Mouse (Mus musculus): ENCODE measurements around the gene Pef1. TPM values are rescaled to one million over a fixed set of nuclear protein-coding genes. Genes with fewer than 3 reads are reported as not detected.

Pef1 gene
- polyA plus RNA-seq, 1 experiment from 2014 or later, result 68.6 TPM

GRCm38 (mm10) chr4:130107065-130107443 is 4.7 kb downstream of the Pef1 start:
- peak overlapping the region; percentile 71; the same call in 1 of the 2 replicates for H3K27ac ChIP-seq (replicated peaks; ENCODE audit: low read depth, low read length)
- 12% methylated on average over 14 of the region's 14 CpGs for whole genome bisulfite sequencing
- peaks cover 17% of the 10 kb centered on the region for H3K4me1 ChIP-seq (ENCODE audit: control insufficient read depth, insufficient read depth, low read length)
- peak; percentile 56 for ATAC-seq (ENCODE audit: low read depth)
- H3K36me3 ChIP-seq (ENCODE audit: control insufficient read depth, insufficient read depth, low read length), result no peaks in the 10 kb centered on the region
- H3K27me3 ChIP-seq (replicated peaks; ENCODE audit: control insufficient read depth, insufficient read depth, low read length), result no peaks in the 10 kb centered on the region
- H3K9me3 ChIP-seq (ENCODE audit: control insufficient read depth, low read length), result 0 out of 2 replicates have a peak, but pooled peaks cover 4% of the 10 kb centered on the region
- DNase-seq (ENCODE audit: low spot score), result no peak
- peak overlapping the region; percentile 77 for H3K4me3 ChIP-seq (ENCODE audit: low read depth, low read length)
- 0 out of 2 replicates have a peak overlapping the region, but pooled peaks have one; percentile 32 for H3K9ac ChIP-seq (ENCODE audit: low read depth, low read length)
- H3K4me2 ChIP-seq (ENCODE audit: low read depth, low read length), result peak overlapping the region; percentile 62

DNA sequence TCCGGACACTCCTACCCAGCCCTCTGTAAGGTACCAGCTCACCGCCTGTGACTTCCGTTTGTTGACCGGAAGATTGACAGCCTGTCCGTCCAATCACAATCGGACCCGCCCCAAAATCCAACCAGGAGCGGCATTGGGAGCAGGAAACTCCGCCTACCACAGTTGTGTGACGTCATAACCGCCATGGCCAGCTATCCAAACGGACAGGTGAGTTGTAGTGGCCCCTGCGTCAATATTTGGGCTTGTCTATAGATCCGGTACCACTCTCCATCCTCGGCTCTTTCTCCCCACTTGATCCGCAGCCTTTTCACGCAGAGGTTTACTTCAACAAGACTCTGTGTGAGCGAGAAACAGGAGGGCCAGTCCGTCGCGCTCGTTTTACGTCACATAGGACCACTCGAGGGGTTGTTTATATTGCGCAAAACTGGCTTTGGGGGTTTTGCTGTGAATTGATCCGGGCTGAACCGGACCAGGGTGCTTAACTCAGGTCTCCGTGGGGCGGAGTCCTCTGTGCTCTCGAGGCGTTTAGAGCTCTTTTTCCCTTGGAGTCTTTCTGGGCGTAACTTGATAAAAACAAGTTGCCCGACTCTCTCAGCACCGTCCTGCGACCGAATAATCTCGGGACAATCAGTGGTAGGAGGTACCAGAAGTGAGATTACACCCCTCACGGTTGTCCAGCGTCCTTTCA is 5.2 kb downstream of the Pef1 start:
- peak overlapping the region; percentile 62 for H3K4me2 ChIP-seq (ENCODE audit: low read depth, low read length)
- peak overlapping the region; percentile 77 for H3K4me3 ChIP-seq (ENCODE audit: low read depth, low read length)
- peak overlapping the region; percentile 71 for H3K27ac ChIP-seq (replicated peaks; ENCODE audit: low read depth, low read length)
- DNase-seq (ENCODE audit: low spot score) (peak; percentile 99), ATAC-seq (ENCODE audit: low read depth) (peak; percentile 96)
- WGBS, result under 1% methylated on average over 39 of the region's 39 CpGs
- peaks cover 4% of the 10 kb centered on the region; the same call in 1 of the 2 replicates for H3K36me3 ChIP-seq (ENCODE audit: control insufficient read depth, insufficient read depth, low read length)
- H3K4me1 ChIP-seq (ENCODE audit: control insufficient read depth, insufficient read depth, low read length), result peaks cover 14% of the 10 kb centered on the region
- H3K27me3 ChIP-seq (replicated peaks; ENCODE audit: control insufficient read depth, insufficient read depth, low read length), result no peaks in the 10 kb centered on the region
- peak overlapping the region; percentile 82 for H3K9ac ChIP-seq (ENCODE audit: low read depth, low read length)
- H3K9me3 ChIP-seq (ENCODE audit: control insufficient read depth, low read length), result 0 out of 2 replicates have a peak, but pooled peaks cover 4% of the 10 kb centered on the region

GRCm38 (mm10) chr4:130108929-130109328 is 6.6 kb downstream of the Pef1 start:
- whole genome bisulfite sequencing, result 65% methylated on average over 3 of the region's 3 CpGs
- Histone ChIP-seq H3K4me3 (ENCODE audit: low read depth, low read length) (0 out of 2 replicates have a peak overlapping the region, but pooled peaks have one; percentile 6), H3K27me3 (replicated peaks; ENCODE audit: control insufficient read depth, insufficient read depth, low read length) (no peaks in the 10 kb centered on the region), H3K4me1 (ENCODE audit: control insufficient read depth, insufficient read depth, low read length) (peaks cover 14% of the 10 kb centered on the region), H3K4me2 (ENCODE audit: low read depth, low read length) (peak overlapping the region; percentile 62), H3K36me3 (ENCODE audit: control insufficient read depth, insufficient read depth, low read length) (peaks cover 11% of the 10 kb centered on the region; the same call in 1 of the 2 replicates), H3K27ac (replicated peaks; ENCODE audit: low read depth, low read length) (no peak overlapping the region), H3K9ac (ENCODE audit: low read depth, low read length) (0 out of 2 replicates have a peak overlapping the region, but pooled peaks have one; percentile 25), H3K9me3 (ENCODE audit: control insufficient read depth, low read length) (0 out of 2 replicates have a peak, but pooled peaks cover under 1% of the 10 kb centered on the region)
- DNase-seq (ENCODE audit: low spot score), result no peak
- ATAC-seq (ENCODE audit: low read depth), result no peak

- H3K4me3 ChIP-seq (ENCODE audit: low read depth, low read length), result no peak overlapping the region
- no peak for ATAC-seq (ENCODE audit: low read depth)
- WGBS, result 89% methylated on average over 9 of the region's 9 CpGs
- H3K36me3 ChIP-seq (ENCODE audit: control insufficient read depth, insufficient read depth, low read length), result peaks cover 11% of the 10 kb centered on the region; the same call in 1 of the 2 replicates
- H3K4me2 ChIP-seq (ENCODE audit: low read depth, low read length), result no peak overlapping the region
- no peak overlapping the region for H3K27ac ChIP-seq (replicated peaks; ENCODE audit: low read depth, low read length)
- no peak for DNase-seq (ENCODE audit: low spot score)
- peaks cover 14% of the 10 kb centered on the region for H3K4me1 ChIP-seq (ENCODE audit: control insufficient read depth, insufficient read depth, low read length)
- no peak overlapping the region for H3K9ac ChIP-seq (ENCODE audit: low read depth, low read length)
- no peaks in the 10 kb centered on the region for H3K9me3 ChIP-seq (ENCODE audit: control insufficient read depth, low read length)
- H3K27me3 ChIP-seq (replicated peaks; ENCODE audit: control insufficient read depth, insufficient read depth, low read length), result no peaks in the 10 kb centered on the region
Observed at GRCm38 (mm10) chr4:130109666-130110065, 7.3 kb downstream of the Pef1 start.

DNA sequence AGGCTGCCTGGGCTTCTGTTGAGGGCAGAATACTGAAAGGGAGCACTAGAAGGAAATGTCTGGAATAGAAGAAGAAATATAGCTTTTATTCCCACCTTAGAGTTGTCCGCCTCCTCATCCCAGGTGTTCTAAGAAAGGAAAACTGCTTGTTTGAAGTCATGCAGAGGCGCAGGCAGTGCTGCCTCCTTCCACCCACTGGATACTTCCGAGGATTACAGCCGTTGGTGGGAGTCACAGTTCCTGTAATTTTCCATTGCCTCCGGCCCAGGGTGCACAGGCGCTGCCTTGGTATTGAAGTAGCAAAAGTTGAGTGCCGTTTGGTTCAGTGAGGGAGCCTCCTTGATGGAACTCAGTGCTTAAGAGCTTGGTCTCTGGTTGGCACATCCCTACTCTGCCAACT is 7.7 kb downstream of the Pef1 start:
- 86% methylated on average over 7 of the region's 7 CpGs for WGBS
- Histone ChIP-seq H3K27ac (replicated peaks; ENCODE audit: low read depth, low read length) (no peak overlapping the region), H3K36me3 (ENCODE audit: control insufficient read depth, insufficient read depth, low read length) (peaks cover 11% of the 10 kb centered on the region; the same call in 1 of the 2 replicates), H3K9ac (ENCODE audit: low read depth, low read length) (no peak overlapping the region), H3K4me2 (ENCODE audit: low read depth, low read length) (no peak overlapping the region), H3K9me3 (ENCODE audit: control insufficient read depth, low read length) (no peaks in the 10 kb centered on the region), H3K4me1 (ENCODE audit: control insufficient read depth, insufficient read depth, low read length) (peaks cover 14% of the 10 kb centered on the region), H3K4me3 (ENCODE audit: low read depth, low read length) (no peak overlapping the region), H3K27me3 (replicated peaks; ENCODE audit: control insufficient read depth, insufficient read depth, low read length) (no peaks in the 10 kb centered on the region)
- ATAC-seq (ENCODE audit: low read depth), result no peak
- DNase-seq (ENCODE audit: low spot score), result no peak

- Histone ChIP-seq H3K27me3 (replicated peaks; ENCODE audit: control insufficient read depth, insufficient read depth, low read length) (no peaks in the 10 kb centered on the region), H3K4me1 (ENCODE audit: control insufficient read depth, insufficient read depth, low read length) (peaks cover 11% of the 10 kb centered on the region), H3K4me2 (ENCODE audit: low read depth, low read length) (no peak overlapping the region), H3K36me3 (ENCODE audit: control insufficient read depth, insufficient read depth, low read length) (peaks cover 22% of the 10 kb centered on the region), H3K27ac (replicated peaks; ENCODE audit: low read depth, low read length) (no peak overlapping the region), H3K9me3 (ENCODE audit: control insufficient read depth, low read length) (no peaks in the 10 kb centered on the region), H3K9ac (ENCODE audit: low read depth, low read length) (no peak overlapping the region), H3K4me3 (ENCODE audit: low read depth, low read length) (no peak overlapping the region)
- ATAC-seq (ENCODE audit: low read depth) (no peak), DNase-seq (ENCODE audit: low spot score) (no peak)
- WGBS, result 73% methylated on average over 7 of the region's 7 CpGs
Observed at GRCm38 (mm10) chr4:130112299-130112698, 9.9 kb downstream of the Pef1 start.

- no peaks in the 10 kb centered on the region for H3K9me3 ChIP-seq (ENCODE audit: control insufficient read depth, low read length)
- H3K4me3 ChIP-seq (ENCODE audit: low read depth, low read length), result no peak overlapping the region
- no peak overlapping the region for H3K4me2 ChIP-seq (ENCODE audit: low read depth, low read length)
- H3K9ac ChIP-seq (ENCODE audit: low read depth, low read length), result no peak overlapping the region
- 96% methylated on average over 1 of the region's 1 CpGs for WGBS
- DNase-seq (ENCODE audit: low spot score) (no peak), ATAC-seq (ENCODE audit: low read depth) (no peak)
- no peak overlapping the region for H3K27ac ChIP-seq (replicated peaks; ENCODE audit: low read depth, low read length)
- peaks cover 11% of the 10 kb centered on the region for H3K4me1 ChIP-seq (ENCODE audit: control insufficient read depth, insufficient read depth, low read length)
- H3K36me3 ChIP-seq (ENCODE audit: control insufficient read depth, insufficient read depth, low read length), result peaks cover 22% of the 10 kb centered on the region
- H3K27me3 ChIP-seq (replicated peaks; ENCODE audit: control insufficient read depth, insufficient read depth, low read length), result no peaks in the 10 kb centered on the region
Observed at GRCm38 (mm10) chr4:130112732-130113131, 10.4 kb downstream of the Pef1 start.

DNA sequence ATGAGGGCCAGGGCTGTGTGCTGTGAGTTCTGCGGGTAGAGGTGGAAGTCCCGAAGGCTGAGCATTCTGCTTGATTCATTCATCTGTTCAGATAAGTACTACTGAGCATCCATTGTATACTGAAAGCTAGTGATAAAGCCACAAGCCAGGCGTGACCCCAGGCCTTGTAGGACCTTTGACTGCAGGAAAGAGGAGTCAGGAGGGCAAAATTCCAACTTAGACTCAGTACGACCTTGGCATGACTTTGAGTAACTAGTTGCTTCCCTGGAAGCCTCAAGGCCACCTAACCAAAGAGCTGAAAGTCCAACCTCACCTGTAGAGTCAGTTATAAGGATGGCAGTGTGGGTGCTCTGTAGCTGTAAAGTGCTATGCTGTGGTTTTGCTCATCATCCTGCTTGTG is 18.4 kb downstream of the Pef1 start:
- H3K9me3 ChIP-seq (ENCODE audit: control insufficient read depth, low read length), result no peaks in the 10 kb centered on the region
- H3K27ac ChIP-seq (replicated peaks; ENCODE audit: low read depth, low read length), result no peak overlapping the region
- H3K4me1 ChIP-seq (ENCODE audit: control insufficient read depth, insufficient read depth, low read length), result 0 out of 2 replicates have a peak, but pooled peaks cover 4% of the 10 kb centered on the region
- H3K4me3 ChIP-seq (ENCODE audit: low read depth, low read length), result no peak overlapping the region
- no peak for ATAC-seq (ENCODE audit: low read depth)
- DNase-seq (ENCODE audit: low spot score), result no peak
- H3K36me3 ChIP-seq (ENCODE audit: control insufficient read depth, insufficient read depth, low read length), result peaks cover 56% of the 10 kb centered on the region
- no peaks in the 10 kb centered on the region for H3K27me3 ChIP-seq (replicated peaks; ENCODE audit: control insufficient read depth, insufficient read depth, low read length)
- no peak overlapping the region for H3K9ac ChIP-seq (ENCODE audit: low read depth, low read length)
- no peak overlapping the region for H3K4me2 ChIP-seq (ENCODE audit: low read depth, low read length)
- 57% methylated on average over 4 of the region's 4 CpGs for WGBS

GRCm38 (mm10) chr4:130121560-130121959 is 19.2 kb downstream of the Pef1 start:
- WGBS, result 73% methylated on average over 8 of the region's 8 CpGs
- no peaks in the 10 kb centered on the region for H3K27me3 ChIP-seq (replicated peaks; ENCODE audit: control insufficient read depth, insufficient read depth, low read length)
- DNase-seq (ENCODE audit: low spot score) (no peak), ATAC-seq (ENCODE audit: low read depth) (no peak)
- H3K4me3 ChIP-seq (ENCODE audit: low read depth, low read length), result no peak overlapping the region
- H3K9me3 ChIP-seq (ENCODE audit: control insufficient read depth, low read length), result no peaks in the 10 kb centered on the region
- no peak overlapping the region for H3K27ac ChIP-seq (replicated peaks; ENCODE audit: low read depth, low read length)
- H3K4me2 ChIP-seq (ENCODE audit: low read depth, low read length), result no peak overlapping the region
- no peak overlapping the region for H3K9ac ChIP-seq (ENCODE audit: low read depth, low read length)
- H3K36me3 ChIP-seq (ENCODE audit: control insufficient read depth, insufficient read depth, low read length), result peaks cover 56% of the 10 kb centered on the region
- H3K4me1 ChIP-seq (ENCODE audit: control insufficient read depth, insufficient read depth, low read length), result 0 out of 2 replicates have a peak, but pooled peaks cover 4% of the 10 kb centered on the region

Data from embryonic facial prominence, embryonic 14.5 days (tissue).